Mouse (Mus musculus): ENCODE results near the gene Gpr180. TPM values are rescaled to one million over a fixed set of nuclear protein-coding genes. Genes with fewer than 3 reads are reported as not detected.
A peak's percentile ranks its signal among the peaks of the same experiment; 100 is the strongest.

The Gpr180 gene
- polyA plus RNA-seq, 1 experiment from 2014 or later: 47.5 TPM

- H3K27me3 ChIP-seq (ENCODE audit: control insufficient read depth, insufficient read depth, low read length): no peaks in the 10 kb centered on the region
- no peaks in the 10 kb centered on the region for H3K4me1 ChIP-seq (replicated peaks; ENCODE audit: control insufficient read depth, insufficient read depth, low read length)
- no peaks in the 10 kb centered on the region for H3K9me3 ChIP-seq (ENCODE audit: control insufficient read depth, low read length)
- H3K36me3 ChIP-seq (replicated peaks; ENCODE audit: control insufficient read depth, insufficient read depth): peaks cover 73% of the 10 kb centered on the region
- DNase-seq (ENCODE audit: low spot score) (no peak), ATAC-seq (ENCODE audit: low FRiP score) (no peak)
- no peak overlapping the region for H3K4me2 ChIP-seq (replicated peaks)
- 88% methylated on average over 5 of the region's 5 CpGs for WGBS
- no peak overlapping the region for H3K9ac ChIP-seq
- H3K27ac ChIP-seq: no peak overlapping the region
- no peak overlapping the region for H3K4me3 ChIP-seq (replicated peaks; ENCODE audit: low read length)
Measured at GRCm38 (mm10) chr14:118124129-118124528, 12.8 kb upstream of the Gpr180 start.

GRCm38 (mm10) chr14:118124771-118125170, 12.2 kb upstream of the Gpr180 start:
- H3K4me1 ChIP-seq (replicated peaks; ENCODE audit: control insufficient read depth, insufficient read depth, low read length): no peaks in the 10 kb centered on the region
- H3K4me2 ChIP-seq (replicated peaks): no peak overlapping the region
- WGBS: 86% methylated on average over 4 of the region's 4 CpGs
- DNase-seq (ENCODE audit: low spot score): no peak
- no peak overlapping the region for H3K9ac ChIP-seq
- peaks cover 72% of the 10 kb centered on the region for H3K36me3 ChIP-seq (replicated peaks; ENCODE audit: control insufficient read depth, insufficient read depth)
- H3K9me3 ChIP-seq (ENCODE audit: control insufficient read depth, low read length): no peaks in the 10 kb centered on the region
- no peak overlapping the region for H3K27ac ChIP-seq
- ATAC-seq (ENCODE audit: low FRiP score): no peak
- H3K27me3 ChIP-seq (ENCODE audit: control insufficient read depth, insufficient read depth, low read length): no peaks in the 10 kb centered on the region
- H3K4me3 ChIP-seq (replicated peaks; ENCODE audit: low read length): no peak overlapping the region

- Histone ChIP-seq H3K9me3 (ENCODE audit: control insufficient read depth, low read length) (no peaks in the 10 kb centered on the region), H3K4me3 (replicated peaks; ENCODE audit: low read length) (no peak overlapping the region), H3K27me3 (ENCODE audit: control insufficient read depth, insufficient read depth, low read length) (no peaks in the 10 kb centered on the region), H3K36me3 (replicated peaks; ENCODE audit: control insufficient read depth, insufficient read depth) (peaks cover 57% of the 10 kb centered on the region), H3K4me2 (replicated peaks) (no peak overlapping the region), H3K9ac (no peak overlapping the region), H3K27ac (no peak overlapping the region), H3K4me1 (replicated peaks; ENCODE audit: control insufficient read depth, insufficient read depth, low read length) (peaks cover under 1% of the 10 kb centered on the region; the same call in 1 of the 2 replicates)
- ATAC-seq (ENCODE audit: low FRiP score) (no peak), DNase-seq (ENCODE audit: low spot score) (no peak)
- WGBS: 94% methylated on average over 5 of the region's 5 CpGs
Measured at GRCm38 (mm10) chr14:118126301-118126700, 10.7 kb upstream of the Gpr180 start.

GRCm38 (mm10) chr14:118131472-118131871, 5.5 kb upstream of the Gpr180 start:
- Histone ChIP-seq H3K9ac (peak overlapping the region; percentile 72; the same call in 1 of the 2 replicates), H3K27ac (no peak overlapping the region), H3K4me3 (replicated peaks; ENCODE audit: low read length) (peak overlapping the region; percentile 65), H3K36me3 (replicated peaks; ENCODE audit: control insufficient read depth, insufficient read depth) (peaks cover 28% of the 10 kb centered on the region), H3K4me1 (replicated peaks; ENCODE audit: control insufficient read depth, insufficient read depth, low read length) (peaks cover 19% of the 10 kb centered on the region), H3K9me3 (ENCODE audit: control insufficient read depth, low read length) (no peaks in the 10 kb centered on the region), H3K4me2 (replicated peaks) (peak overlapping the region; percentile 84), H3K27me3 (ENCODE audit: control insufficient read depth, insufficient read depth, low read length) (no peaks in the 10 kb centered on the region)
- DNase-seq (ENCODE audit: low spot score): no peak
- no peak for ATAC-seq (ENCODE audit: low FRiP score)
- 84% methylated on average over 7 of the region's 7 CpGs for WGBS

GRCm38 (mm10) chr14:118131931-118132641, 4.9 kb upstream of the Gpr180 start:
- no peak for DNase-seq (ENCODE audit: low spot score)
- no peaks in the 10 kb centered on the region for H3K9me3 ChIP-seq (ENCODE audit: control insufficient read depth, low read length)
- H3K27me3 ChIP-seq (ENCODE audit: control insufficient read depth, insufficient read depth, low read length): no peaks in the 10 kb centered on the region
- 0 out of 2 replicates have a peak, but pooled peaks have one; percentile 10 for ATAC-seq (ENCODE audit: low FRiP score)
- H3K27ac ChIP-seq: peak overlapping the region; percentile 69
- H3K4me1 ChIP-seq (replicated peaks; ENCODE audit: control insufficient read depth, insufficient read depth, low read length): peaks cover 21% of the 10 kb centered on the region
- 12% methylated on average over 21 of the region's 21 CpGs for WGBS
- H3K4me2 ChIP-seq (replicated peaks): peak overlapping the region; percentile 84
- H3K9ac ChIP-seq: peak overlapping the region; percentile 72
- H3K4me3 ChIP-seq (replicated peaks; ENCODE audit: low read length): peak overlapping the region; percentile 65
- H3K36me3 ChIP-seq (replicated peaks; ENCODE audit: control insufficient read depth, insufficient read depth): peaks cover 22% of the 10 kb centered on the region

GRCm38 (mm10) chr14:118132642-118132977, 4.3 kb upstream of the Gpr180 start, which contains the start of gene Tgds:
Gene Tgds, minus strand, starts transcription at chr14:118132755.
- DNase-seq (ENCODE audit: low spot score): peak; percentile 99
- peaks cover 17% of the 10 kb centered on the region for H3K36me3 ChIP-seq (replicated peaks; ENCODE audit: control insufficient read depth, insufficient read depth)
- ATAC-seq (ENCODE audit: low FRiP score): peak; percentile 83
- H3K4me1 ChIP-seq (replicated peaks; ENCODE audit: control insufficient read depth, insufficient read depth, low read length): peaks cover 24% of the 10 kb centered on the region
- no peaks in the 10 kb centered on the region for H3K9me3 ChIP-seq (ENCODE audit: control insufficient read depth, low read length)
- H3K4me3 ChIP-seq (replicated peaks; ENCODE audit: low read length): peak within 1 kb of the TSS; percentile 65
- H3K27me3 ChIP-seq (ENCODE audit: control insufficient read depth, insufficient read depth, low read length): no peaks in the 10 kb centered on the region
- WGBS: under 1% methylated on average over 28 of the region's 28 CpGs
- H3K4me2 ChIP-seq (replicated peaks): peak within 1 kb of the TSS; percentile 84
- peak within 1 kb of the TSS; percentile 69 for H3K27ac ChIP-seq
- peak within 1 kb of the TSS; percentile 72 for H3K9ac ChIP-seq

- H3K4me1 ChIP-seq (replicated peaks; ENCODE audit: control insufficient read depth, insufficient read depth, low read length): peaks cover 25% of the 10 kb centered on the region
- peak overlapping the region; percentile 96 for H3K4me3 ChIP-seq (replicated peaks; ENCODE audit: low read length)
- H3K36me3 ChIP-seq (replicated peaks; ENCODE audit: control insufficient read depth, insufficient read depth): peaks cover 18% of the 10 kb centered on the region
- WGBS: under 1% methylated on average over 13 of the region's 13 CpGs
- H3K27me3 ChIP-seq (ENCODE audit: control insufficient read depth, insufficient read depth, low read length): no peaks in the 10 kb centered on the region
- H3K4me2 ChIP-seq (replicated peaks): peak overlapping the region; percentile 96
- peak; percentile 46 for DNase-seq (ENCODE audit: low spot score)
- no peaks in the 10 kb centered on the region for H3K9me3 ChIP-seq (ENCODE audit: control insufficient read depth, low read length)
- peak; percentile 16; the same call in 1 of the 2 replicates for ATAC-seq (ENCODE audit: low FRiP score)
- H3K9ac ChIP-seq: peak overlapping the region; percentile 84
- H3K27ac ChIP-seq: peak overlapping the region; percentile 80
Measured at GRCm38 (mm10) chr14:118137487-118137886, 529 bp downstream of the Gpr180 start.

- H3K4me1 ChIP-seq (replicated peaks; ENCODE audit: control insufficient read depth, insufficient read depth, low read length): peaks cover 12% of the 10 kb centered on the region
- H3K9ac ChIP-seq: no peak overlapping the region
- no peaks in the 10 kb centered on the region for H3K27me3 ChIP-seq (ENCODE audit: control insufficient read depth, insufficient read depth, low read length)
- H3K36me3 ChIP-seq (replicated peaks; ENCODE audit: control insufficient read depth, insufficient read depth): peaks cover 18% of the 10 kb centered on the region
- DNase-seq (ENCODE audit: low spot score) (no peak), ATAC-seq (ENCODE audit: low FRiP score) (no peak)
- 96% methylated on average over 5 of the region's 5 CpGs for WGBS
- H3K9me3 ChIP-seq (ENCODE audit: control insufficient read depth, low read length): no peaks in the 10 kb centered on the region
- H3K27ac ChIP-seq: no peak overlapping the region
- no peak overlapping the region for H3K4me2 ChIP-seq (replicated peaks)
- H3K4me3 ChIP-seq (replicated peaks; ENCODE audit: low read length): no peak overlapping the region
Measured at GRCm38 (mm10) chr14:118142283-118142682, 5.3 kb downstream of the Gpr180 start.

- H3K4me3 ChIP-seq (replicated peaks; ENCODE audit: low read length): no peak overlapping the region
- peaks cover 16% of the 10 kb centered on the region for H3K36me3 ChIP-seq (replicated peaks; ENCODE audit: control insufficient read depth, insufficient read depth)
- DNase-seq (ENCODE audit: low spot score): no peak
- H3K9ac ChIP-seq: no peak overlapping the region
- no peak overlapping the region for H3K27ac ChIP-seq
- H3K4me1 ChIP-seq (replicated peaks; ENCODE audit: control insufficient read depth, insufficient read depth, low read length): no peaks in the 10 kb centered on the region
- no peak for ATAC-seq (ENCODE audit: low FRiP score)
- no peak overlapping the region for H3K4me2 ChIP-seq (replicated peaks)
- H3K27me3 ChIP-seq (ENCODE audit: control insufficient read depth, insufficient read depth, low read length): no peaks in the 10 kb centered on the region
- 92% methylated on average over 13 of the region's 13 CpGs for WGBS
- H3K9me3 ChIP-seq (ENCODE audit: control insufficient read depth, low read length): no peaks in the 10 kb centered on the region
Measured at GRCm38 (mm10) chr14:118148046-118148445, 11.1 kb downstream of the Gpr180 start.

Measured in hindbrain, embryonic 14.5 days (tissue).